Mouse (Mus musculus): ENCODE results near the gene Gna13. TPM values are rescaled to one million over a fixed set of nuclear protein-coding genes. Genes with fewer than 3 reads are reported as not detected.

The Gna13 gene
- total RNA-seq (2021): 10 to 100 TPM; 25.6 to 27.8 TPM
- long read RNA-seq, experiment 1, full-length matches to known transcripts: 15 of 19 reads
- long read RNA-seq, experiment 1, partial matches to known transcripts: 1 of 19 reads
- long read RNA-seq, experiment 1, other reads (novel, unspliced or antisense): 3 of 19 reads
- long read RNA-seq, experiment 2, full-length matches to known transcripts: 19 of 21 reads
- long read RNA-seq, experiment 2, partial matches to known transcripts: 1 of 21 reads
- long read RNA-seq, experiment 2, other reads (novel, unspliced or antisense): 1 of 21 reads

DNA sequence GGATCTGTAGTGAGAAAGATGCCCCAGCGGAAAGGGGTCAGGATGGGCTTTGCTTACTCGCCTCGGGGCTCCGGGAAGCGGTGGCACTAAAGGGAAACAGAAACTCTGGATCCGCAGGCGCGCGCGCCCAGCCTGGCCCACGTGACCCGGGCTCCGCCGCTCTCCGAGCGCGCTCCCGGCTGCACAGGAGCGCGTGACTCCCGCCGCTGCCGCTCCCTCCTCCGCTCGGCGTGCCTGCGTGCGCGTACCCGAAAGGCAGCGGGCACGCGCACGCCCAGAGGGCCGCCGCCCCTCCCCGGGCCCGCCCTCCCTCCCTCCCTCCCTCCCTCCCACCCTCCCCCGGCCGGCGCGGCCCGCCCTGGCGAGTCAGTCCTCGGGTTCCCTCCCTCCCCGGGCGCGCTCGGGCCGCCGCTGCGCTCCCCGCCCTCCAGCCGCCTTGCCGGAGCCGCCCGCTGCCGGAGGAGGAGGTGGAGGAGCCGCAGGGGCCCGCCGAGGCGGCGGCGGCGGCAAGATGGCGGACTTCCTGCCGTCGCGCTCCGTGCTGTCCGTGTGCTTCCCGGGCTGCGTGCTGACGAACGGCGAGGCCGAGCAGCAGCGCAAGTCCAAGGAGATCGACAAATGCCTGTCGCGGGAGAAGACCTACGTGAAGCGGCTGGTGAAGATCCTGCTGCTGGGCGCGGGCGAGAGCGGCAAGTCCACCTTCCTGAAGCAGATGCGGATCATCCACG lies at the start of gene Gna13:
Gene Gna13, plus strand, starts transcription at position 369 of the 728 bp plus-strand sequence.
- peak; percentile 97 for DNase-seq
- no peak for TF ChIP-seq CTCF (IDR thresholded peaks at IDR 0.05)
- intact Hi-C loops (cut with DNase I): loop anchor here (1.0 kb wide), 2 partner anchors 31 to 63 kb away; partner anchors contain the start of gene Amz2
- Histone ChIP-seq H3K27ac (peak within 1 kb of the TSS; percentile 99), H3K4me3 (peak within 1 kb of the TSS; percentile 98)

DNA sequence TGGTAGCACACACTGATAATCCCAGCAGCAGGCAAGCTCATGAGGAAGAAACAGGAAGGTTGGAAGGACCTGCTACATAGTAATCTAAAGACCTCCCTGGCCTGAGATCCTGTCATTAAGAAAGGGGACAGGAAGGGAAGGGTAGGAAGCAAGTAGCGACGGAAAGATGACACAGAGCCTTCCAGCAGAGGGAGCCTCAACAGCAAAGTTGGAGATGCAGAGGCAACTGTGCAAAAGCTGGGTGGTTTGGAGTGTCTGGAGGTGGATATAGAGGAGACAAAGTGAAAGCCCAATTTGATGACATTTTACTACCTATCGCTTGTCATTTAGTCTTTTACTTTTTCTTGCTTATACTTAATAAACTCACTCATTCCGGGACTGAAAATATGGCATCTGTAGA lies 45.7 kb upstream of the Gna13 start:
- DNase-seq: peak; percentile 36
- Histone ChIP-seq H3K27ac (no peak overlapping the region), H3K4me3 (no peak overlapping the region)
- intact Hi-C loops (cut with DNase I): no loop called here
- TF ChIP-seq CTCF (IDR thresholded peaks at IDR 0.05): peak; percentile 64

DNA sequence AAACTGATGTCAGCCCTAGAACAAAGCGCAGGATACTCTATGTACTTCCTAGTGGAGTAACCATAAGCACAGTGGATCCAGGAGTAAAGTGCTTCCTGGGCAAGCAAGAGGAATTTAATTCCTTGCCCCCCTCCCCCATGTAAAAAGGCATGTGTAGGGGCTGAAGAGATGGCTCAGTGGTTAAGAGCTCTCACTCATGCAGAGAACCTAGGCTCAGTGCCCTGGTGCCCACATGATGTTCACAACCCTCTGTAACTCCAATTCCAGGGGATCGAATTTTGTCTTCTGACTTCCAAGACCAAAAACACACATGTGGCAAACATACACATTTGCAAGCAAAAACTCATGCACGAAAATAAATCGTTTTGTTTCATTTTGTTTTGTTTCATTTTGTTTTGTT lies 43.2 kb upstream of the Gna13 start:
- Histone ChIP-seq H3K27ac (no peak overlapping the region), H3K4me3 (no peak overlapping the region)
- intact Hi-C loops (cut with DNase I): no loop called here
- DNase-seq: no peak
- TF ChIP-seq CTCF (IDR thresholded peaks at IDR 0.05): no peak

DNA sequence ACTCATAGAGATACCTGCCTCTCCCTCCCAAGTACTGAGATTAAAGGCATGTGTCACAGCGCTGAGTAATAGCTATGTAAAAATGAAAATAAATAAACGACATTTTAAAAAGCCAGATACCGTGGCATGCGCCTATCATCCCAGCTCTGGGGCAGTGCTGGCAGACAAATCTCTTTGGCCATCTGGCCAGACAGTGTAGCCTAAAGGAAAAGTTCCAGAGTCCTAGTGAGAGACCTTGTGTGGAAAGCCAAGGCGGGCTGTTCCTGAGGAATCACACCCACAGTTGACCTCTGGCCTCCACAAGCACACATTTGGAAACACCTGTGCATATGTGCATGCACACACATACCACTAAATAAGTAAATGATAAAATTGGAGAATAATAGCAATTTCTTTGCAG lies 42.7 kb upstream of the Gna13 start:
- H3K4me3 ChIP-seq: no peak overlapping the region
- no peak for TF ChIP-seq CTCF (IDR thresholded peaks at IDR 0.05)
- no peak for DNase-seq
- H3K27ac ChIP-seq: no peak overlapping the region
- intact Hi-C loops (cut with DNase I): loop anchor here (10.0 kb wide), 1 partner anchor 545 kb away; no protein-coding TSS in a partner anchor

DNA sequence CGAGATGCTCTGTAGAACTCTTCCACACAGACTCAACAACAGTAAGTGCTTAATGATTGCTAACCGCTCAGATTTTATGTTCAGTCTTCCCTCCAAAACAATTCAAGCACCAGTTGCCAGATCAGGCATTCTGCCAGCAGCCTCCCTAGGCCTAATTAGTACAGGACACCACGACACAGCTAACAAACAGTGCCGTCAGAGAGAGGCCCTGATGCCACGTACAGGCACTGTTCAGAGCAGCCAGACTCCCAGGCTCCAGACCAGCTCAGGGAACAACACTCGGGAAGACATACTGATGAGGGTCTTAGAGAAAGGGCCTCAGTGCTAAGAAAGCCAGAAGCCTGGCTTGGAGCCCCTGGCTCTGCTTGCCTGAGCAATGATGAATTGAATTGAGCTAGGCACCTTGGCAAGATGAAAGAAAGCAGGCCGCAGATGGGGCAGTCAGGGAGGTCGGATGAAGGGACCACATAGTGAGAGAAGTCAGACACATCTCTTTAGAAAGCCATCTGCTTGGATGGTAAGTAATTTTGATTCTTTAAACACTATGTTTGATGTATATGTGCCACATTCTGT lies 42.2 kb upstream of the Gna13 start:
- TF ChIP-seq CTCF (IDR thresholded peaks at IDR 0.05): no peak

GRCm38 (mm10) chr11:109326270-109326669 lies 36.4 kb upstream of the Gna13 start:
- no peak for TF ChIP-seq CTCF (IDR thresholded peaks at IDR 0.05)
- Histone ChIP-seq H3K4me3 (no peak overlapping the region), H3K27ac (no peak overlapping the region)
- no peak for DNase-seq
- intact Hi-C loops (cut with DNase I): loop anchor here (10.0 kb wide), 1 partner anchor 539 kb away; no protein-coding TSS in a partner anchor

More for the DNA sequence above, 42.2 kb upstream of the Gna13 start:
- intact Hi-C loops (cut with DNase I): loop anchor here (10.0 kb wide), 1 partner anchor 544 kb away; no protein-coding TSS in a partner anchor
- Histone ChIP-seq H3K27ac (no peak overlapping the region), H3K4me3 (no peak overlapping the region)
- no peak for DNase-seq

DNA sequence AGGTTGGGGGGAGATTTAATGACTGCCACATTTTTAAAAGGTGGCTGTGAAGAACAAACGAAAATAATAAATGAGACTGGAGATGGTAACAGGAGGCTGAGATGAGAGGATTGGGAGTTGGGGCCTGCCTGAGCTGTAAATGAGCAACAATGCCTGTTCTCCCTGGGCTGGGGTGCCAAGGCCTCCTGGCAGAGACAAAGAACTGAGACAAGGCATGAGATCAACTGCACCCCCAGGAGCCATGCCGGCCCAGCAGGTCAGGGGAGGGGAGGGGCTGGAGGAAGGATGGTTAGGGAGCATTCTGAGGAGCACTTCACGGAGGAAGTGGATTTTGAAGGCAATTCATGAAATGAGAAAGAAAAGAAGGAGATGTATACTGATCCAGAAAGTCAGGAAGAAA lies 35.2 kb upstream of the Gna13 start:
- H3K27ac ChIP-seq: no peak overlapping the region
- no peak for TF ChIP-seq CTCF (IDR thresholded peaks at IDR 0.05)
- intact Hi-C loops (cut with DNase I): loop anchor here (10.0 kb wide), 1 partner anchor 537 kb away; no protein-coding TSS in a partner anchor

DNA sequence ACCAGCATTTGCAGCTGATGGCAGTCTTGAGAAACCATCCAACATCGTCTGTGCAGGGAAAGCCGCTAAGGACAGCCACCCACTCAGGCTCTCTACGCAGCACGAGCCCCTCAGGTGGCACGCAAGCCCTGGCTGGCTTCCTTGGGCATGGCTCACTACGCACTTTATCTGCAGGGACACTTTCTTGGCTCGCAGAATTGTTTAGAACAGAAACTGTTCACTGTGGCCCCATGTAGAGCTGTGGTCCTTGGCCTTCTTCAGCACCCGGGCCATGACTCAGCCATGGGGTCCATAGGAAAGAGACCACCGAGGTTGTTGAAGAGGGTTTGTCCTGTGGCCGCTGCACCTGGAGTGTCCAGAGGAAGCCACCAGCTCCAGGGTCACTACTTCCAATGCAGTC lies 34.7 kb upstream of the Gna13 start:
- Histone ChIP-seq H3K27ac (no peak overlapping the region), H3K4me3 (no peak overlapping the region)
- intact Hi-C loops (cut with DNase I): loop anchor here (10.0 kb wide), 1 partner anchor 537 kb away; no protein-coding TSS in a partner anchor
- no peak for TF ChIP-seq CTCF (IDR thresholded peaks at IDR 0.05)
- no peak for DNase-seq

More for the DNA sequence above, 35.2 kb upstream of the Gna13 start:
- DNase-seq: no peak
- H3K4me3 ChIP-seq: no peak overlapping the region

- Histone ChIP-seq H3K27ac (no peak overlapping the region), H3K4me3 (no peak overlapping the region)
- TF ChIP-seq CTCF (IDR thresholded peaks at IDR 0.05): no peak
- intact Hi-C loops (cut with DNase I): loop anchor here (10.0 kb wide), 1 partner anchor 535 kb away; no protein-coding TSS in a partner anchor
- no peak for DNase-seq
Measured at GRCm38 (mm10) chr11:109329331-109329730, 33.3 kb upstream of the Gna13 start.

DNA sequence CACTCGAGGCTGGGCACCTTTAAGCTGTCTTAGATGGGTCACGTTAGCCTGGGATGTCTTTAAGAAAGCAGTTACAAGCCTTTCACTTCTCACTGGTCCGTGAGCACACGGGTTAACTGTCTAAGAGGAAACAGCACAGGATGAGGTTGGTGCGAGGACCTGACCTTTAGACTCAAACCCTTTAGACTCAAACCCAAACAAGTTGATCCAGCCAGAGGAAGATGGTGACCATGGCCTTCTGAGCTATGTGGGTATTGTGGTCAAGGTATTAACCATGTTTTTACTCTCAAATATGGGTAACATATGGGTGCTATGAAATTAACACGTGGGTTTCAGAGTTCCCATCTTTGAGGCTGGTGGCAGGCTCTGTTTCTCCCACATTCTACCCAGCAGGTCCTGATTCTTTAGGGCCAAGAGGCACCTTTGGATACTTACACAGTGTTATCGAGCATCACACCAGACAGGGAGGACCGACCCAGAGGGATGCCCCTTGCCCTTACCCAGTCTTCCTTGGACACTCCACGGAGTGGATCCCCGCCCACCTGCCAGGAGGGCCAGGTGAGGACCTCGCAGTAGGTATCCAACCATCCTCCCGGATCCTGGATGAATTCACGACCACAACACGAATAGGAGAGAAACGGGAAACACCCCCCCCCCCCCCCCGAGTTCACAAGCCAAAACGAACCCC lies 31.8 kb upstream of the Gna13 start:
- H3K4me3 ChIP-seq: peak overlapping the region; percentile 72

DNA sequence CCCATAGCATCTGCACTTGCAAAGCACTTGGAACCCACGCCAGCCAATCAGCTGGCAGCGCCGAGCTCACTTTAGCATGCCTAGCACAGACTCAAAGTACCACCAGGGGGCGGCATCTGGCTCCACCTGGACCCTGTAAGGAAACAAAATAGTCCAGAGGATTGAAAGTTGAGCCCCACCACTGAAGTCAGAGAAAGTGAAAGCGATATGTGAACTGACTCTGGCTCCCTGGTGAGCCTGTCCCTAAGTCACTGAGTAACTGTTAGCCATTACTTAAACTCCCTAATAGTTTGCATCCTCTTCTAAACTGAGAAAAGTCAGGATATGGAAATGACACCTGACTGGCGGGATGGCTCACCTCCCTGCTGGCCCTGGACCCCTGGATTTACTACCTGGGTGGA lies 31.2 kb upstream of the Gna13 start:
- peak; percentile 97 for DNase-seq
- Histone ChIP-seq H3K4me3 (peak overlapping the region; percentile 72), H3K27ac (peak overlapping the region; percentile 86)
- intact Hi-C loops (cut with DNase I): loop anchor here (1.0 to 10.0 kb wide), 4 partner anchors 31 to 283 kb away; partner anchors contain the start of genes Amz2, Gna13 and Wipi1
- peak; percentile 95 for TF ChIP-seq CTCF (IDR thresholded peaks at IDR 0.05)

More for the DNA sequence above, 31.8 kb upstream of the Gna13 start:
- TF ChIP-seq CTCF (IDR thresholded peaks at IDR 0.05): no peak
- DNase-seq: no peak
- intact Hi-C loops (cut with DNase I): loop anchor here (1.0 to 10.0 kb wide), 4 partner anchors 31 to 284 kb away; partner anchors contain the start of genes Amz2, Gna13 and Wipi1
- H3K27ac ChIP-seq: no peak overlapping the region

GRCm38 (mm10) chr11:109332722-109333121 lies 29.9 kb upstream of the Gna13 start:
- intact Hi-C loops (cut with DNase I): loop anchor here (5.0 to 10.0 kb wide), 2 partner anchors 255 to 282 kb away; partner anchors contain the start of gene Wipi1
- H3K27ac ChIP-seq: peak overlapping the region; percentile 86
- peak; percentile 82 for DNase-seq
- H3K4me3 ChIP-seq: no peak overlapping the region
- no peak for TF ChIP-seq CTCF (IDR thresholded peaks at IDR 0.05)

All from gastrocnemius, adult 2 months (tissue).